Mouse (Mus musculus): ENCODE data around the gene Mpzl3. TPM values are rescaled to one million over a fixed set of nuclear protein-coding genes. Genes with fewer than 3 reads are reported as not detected.

The Mpzl3 gene
- polyA plus RNA-seq, 1 experiment from 2014 or later: 2.2 TPM

- no peak for ATAC-seq (replicated peaks; ENCODE audit: low FRiP score)
- no peak overlapping the region for H3K9ac ChIP-seq (ENCODE audit: low read length)
- H3K4me2 ChIP-seq (ENCODE audit: low read depth, low read length, severe bottlenecking): no peak overlapping the region
- no peaks in the 10 kb centered on the region for H3K9me3 ChIP-seq (ENCODE audit: control insufficient read depth, low read length)
- no peak for DNase-seq (ENCODE audit: low spot score)
- H3K27ac ChIP-seq (ENCODE audit: low read depth, low read length): no peak overlapping the region
- H3K27me3 ChIP-seq (ENCODE audit: control insufficient read depth, insufficient read depth, low read length): no peaks in the 10 kb centered on the region
- H3K4me3 ChIP-seq (ENCODE audit: low read depth, low read length): no peak overlapping the region
- 84% methylated on average over 2 of the region's 2 CpGs for WGBS
- no peaks in the 10 kb centered on the region for H3K36me3 ChIP-seq (ENCODE audit: control insufficient read depth, insufficient read depth, low read length)
- no peaks in the 10 kb centered on the region for H3K4me1 ChIP-seq (replicated peaks; ENCODE audit: control insufficient read depth, insufficient read depth, low read length)
Observed at GRCm38 (mm10) chr9:45050301-45050700, 4.7 kb upstream of the Mpzl3 start.

- peaks cover 2% of the 10 kb centered on the region; the same call in 1 of the 2 replicates for H3K27me3 ChIP-seq (ENCODE audit: control insufficient read depth, insufficient read depth, low read length)
- H3K9ac ChIP-seq (ENCODE audit: low read length): no peak overlapping the region
- H3K27ac ChIP-seq (ENCODE audit: low read depth, low read length): no peak overlapping the region
- no peaks in the 10 kb centered on the region for H3K36me3 ChIP-seq (ENCODE audit: control insufficient read depth, insufficient read depth, low read length)
- ATAC-seq (replicated peaks; ENCODE audit: low FRiP score) (no peak), DNase-seq (ENCODE audit: low spot score) (no peak)
- H3K4me2 ChIP-seq (ENCODE audit: low read depth, low read length, severe bottlenecking): no peak overlapping the region
- no peaks in the 10 kb centered on the region for H3K9me3 ChIP-seq (ENCODE audit: control insufficient read depth, low read length)
- no peak overlapping the region for H3K4me3 ChIP-seq (ENCODE audit: low read depth, low read length)
- no peaks in the 10 kb centered on the region for H3K4me1 ChIP-seq (replicated peaks; ENCODE audit: control insufficient read depth, insufficient read depth, low read length)
- WGBS: 53% methylated on average over 5 of the region's 5 CpGs
Observed at GRCm38 (mm10) chr9:45058304-45058940, 3.4 kb downstream of the Mpzl3 start.

- DNase-seq (ENCODE audit: low spot score): no peak
- Histone ChIP-seq H3K4me3 (ENCODE audit: low read depth, low read length) (no peak overlapping the region), H3K36me3 (ENCODE audit: control insufficient read depth, insufficient read depth, low read length) (no peaks in the 10 kb centered on the region), H3K27ac (ENCODE audit: low read depth, low read length) (no peak overlapping the region), H3K9ac (ENCODE audit: low read length) (no peak overlapping the region), H3K9me3 (ENCODE audit: control insufficient read depth, low read length) (no peaks in the 10 kb centered on the region), H3K4me2 (ENCODE audit: low read depth, low read length, severe bottlenecking) (no peak overlapping the region), H3K27me3 (ENCODE audit: control insufficient read depth, insufficient read depth, low read length) (peaks cover 2% of the 10 kb centered on the region; the same call in 1 of the 2 replicates), H3K4me1 (replicated peaks; ENCODE audit: control insufficient read depth, insufficient read depth, low read length) (no peaks in the 10 kb centered on the region)
- WGBS: 52% methylated on average over 7 of the region's 7 CpGs
- no peak for ATAC-seq (replicated peaks; ENCODE audit: low FRiP score)
Observed at GRCm38 (mm10) chr9:45060151-45060550, 5.2 kb downstream of the Mpzl3 start.

- ATAC-seq (replicated peaks; ENCODE audit: low FRiP score): no peak
- no peak overlapping the region for H3K4me3 ChIP-seq (ENCODE audit: low read depth, low read length)
- no peak overlapping the region for H3K9ac ChIP-seq (ENCODE audit: low read length)
- no peaks in the 10 kb centered on the region for H3K9me3 ChIP-seq (ENCODE audit: control insufficient read depth, low read length)
- H3K4me2 ChIP-seq (ENCODE audit: low read depth, low read length, severe bottlenecking): no peak overlapping the region
- 77% methylated on average over 3 of the region's 3 CpGs for WGBS
- H3K36me3 ChIP-seq (ENCODE audit: control insufficient read depth, insufficient read depth, low read length): no peaks in the 10 kb centered on the region
- no peaks in the 10 kb centered on the region for H3K4me1 ChIP-seq (replicated peaks; ENCODE audit: control insufficient read depth, insufficient read depth, low read length)
- H3K27me3 ChIP-seq (ENCODE audit: control insufficient read depth, insufficient read depth, low read length): no peaks in the 10 kb centered on the region; the same call in 1 of the 2 replicates
- no peak overlapping the region for H3K27ac ChIP-seq (ENCODE audit: low read depth, low read length)
- DNase-seq (ENCODE audit: low spot score): no peak
Observed at GRCm38 (mm10) chr9:45062677-45063076, 7.7 kb downstream of the Mpzl3 start.

GRCm38 (mm10) chr9:45064421-45064820, 9.4 kb downstream of the Mpzl3 start:
- H3K27ac ChIP-seq (ENCODE audit: low read depth, low read length): no peak overlapping the region
- 93% methylated on average over 6 of the region's 6 CpGs for WGBS
- H3K4me2 ChIP-seq (ENCODE audit: low read depth, low read length, severe bottlenecking): no peak overlapping the region
- H3K27me3 ChIP-seq (ENCODE audit: control insufficient read depth, insufficient read depth, low read length): no peaks in the 10 kb centered on the region
- ATAC-seq (replicated peaks; ENCODE audit: low FRiP score) (no peak), DNase-seq (ENCODE audit: low spot score) (no peak)
- H3K4me3 ChIP-seq (ENCODE audit: low read depth, low read length): no peak overlapping the region
- H3K4me1 ChIP-seq (replicated peaks; ENCODE audit: control insufficient read depth, insufficient read depth, low read length): no peaks in the 10 kb centered on the region
- H3K36me3 ChIP-seq (ENCODE audit: control insufficient read depth, insufficient read depth, low read length): no peaks in the 10 kb centered on the region
- no peak overlapping the region for H3K9ac ChIP-seq (ENCODE audit: low read length)
- H3K9me3 ChIP-seq (ENCODE audit: control insufficient read depth, low read length): no peaks in the 10 kb centered on the region

- ATAC-seq (replicated peaks; ENCODE audit: low FRiP score): no peak
- Histone ChIP-seq H3K4me3 (ENCODE audit: low read depth, low read length) (no peak overlapping the region), H3K4me1 (replicated peaks; ENCODE audit: control insufficient read depth, insufficient read depth, low read length) (no peaks in the 10 kb centered on the region), H3K9ac (ENCODE audit: low read length) (no peak overlapping the region), H3K27ac (ENCODE audit: low read depth, low read length) (no peak overlapping the region), H3K27me3 (ENCODE audit: control insufficient read depth, insufficient read depth, low read length) (no peaks in the 10 kb centered on the region), H3K9me3 (ENCODE audit: control insufficient read depth, low read length) (no peaks in the 10 kb centered on the region), H3K4me2 (ENCODE audit: low read depth, low read length, severe bottlenecking) (no peak overlapping the region), H3K36me3 (ENCODE audit: control insufficient read depth, insufficient read depth, low read length) (no peaks in the 10 kb centered on the region)
- DNase-seq (ENCODE audit: low spot score): no peak
- 87% methylated on average over 4 of the region's 4 CpGs for WGBS
Observed at GRCm38 (mm10) chr9:45066735-45067134, 11.7 kb downstream of the Mpzl3 start.

GRCm38 (mm10) chr9:45071800-45072199, 16.8 kb downstream of the Mpzl3 start:
- H3K4me3 ChIP-seq (ENCODE audit: low read depth, low read length): no peak overlapping the region
- no peaks in the 10 kb centered on the region for H3K36me3 ChIP-seq (ENCODE audit: control insufficient read depth, insufficient read depth, low read length)
- H3K4me1 ChIP-seq (replicated peaks; ENCODE audit: control insufficient read depth, insufficient read depth, low read length): no peaks in the 10 kb centered on the region
- H3K27me3 ChIP-seq (ENCODE audit: control insufficient read depth, insufficient read depth, low read length): no peaks in the 10 kb centered on the region
- DNase-seq (ENCODE audit: low spot score): no peak
- no peaks in the 10 kb centered on the region for H3K9me3 ChIP-seq (ENCODE audit: control insufficient read depth, low read length)
- no peak overlapping the region for H3K9ac ChIP-seq (ENCODE audit: low read length)
- no peak overlapping the region for H3K27ac ChIP-seq (ENCODE audit: low read depth, low read length)
- 60% methylated on average over 3 of the region's 3 CpGs for WGBS
- ATAC-seq (replicated peaks; ENCODE audit: low FRiP score): no peak
- H3K4me2 ChIP-seq (ENCODE audit: low read depth, low read length, severe bottlenecking): no peak overlapping the region

DNA sequence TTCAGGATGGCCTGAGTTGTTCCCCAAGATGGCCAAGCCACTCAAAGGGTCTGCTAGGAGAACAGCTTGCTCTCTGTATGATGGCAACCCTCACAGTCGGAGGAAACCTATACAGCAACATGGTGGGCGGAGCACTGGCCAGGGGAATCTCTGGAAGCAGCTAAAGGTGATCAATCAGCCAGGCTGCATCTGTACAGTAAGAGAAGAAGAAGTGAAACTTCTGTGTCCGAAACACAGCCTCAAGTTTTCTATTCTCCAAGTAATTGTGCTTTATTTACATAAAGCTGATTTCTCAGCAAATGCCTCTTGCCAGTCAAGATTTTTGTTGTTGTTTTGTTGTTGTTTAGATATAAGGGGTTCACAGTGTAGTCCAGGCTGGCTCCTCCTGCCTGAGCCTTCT, 22.9 kb downstream of the Mpzl3 start:
- Histone ChIP-seq H3K27ac (ENCODE audit: low read depth, low read length) (no peak overlapping the region), H3K4me3 (ENCODE audit: low read depth, low read length) (no peak overlapping the region), H3K9ac (ENCODE audit: low read length) (no peak overlapping the region), H3K4me2 (ENCODE audit: low read depth, low read length, severe bottlenecking) (no peak overlapping the region), H3K4me1 (replicated peaks; ENCODE audit: control insufficient read depth, insufficient read depth, low read length) (no peaks in the 10 kb centered on the region), H3K27me3 (ENCODE audit: control insufficient read depth, insufficient read depth, low read length) (no peaks in the 10 kb centered on the region), H3K36me3 (ENCODE audit: control insufficient read depth, insufficient read depth, low read length) (no peaks in the 10 kb centered on the region), H3K9me3 (ENCODE audit: control insufficient read depth, low read length) (no peaks in the 10 kb centered on the region)
- ATAC-seq (replicated peaks; ENCODE audit: low FRiP score): no peak
- no peak for DNase-seq (ENCODE audit: low spot score)
- 70% methylated on average over 3 of the region's 3 CpGs for WGBS

DNA sequence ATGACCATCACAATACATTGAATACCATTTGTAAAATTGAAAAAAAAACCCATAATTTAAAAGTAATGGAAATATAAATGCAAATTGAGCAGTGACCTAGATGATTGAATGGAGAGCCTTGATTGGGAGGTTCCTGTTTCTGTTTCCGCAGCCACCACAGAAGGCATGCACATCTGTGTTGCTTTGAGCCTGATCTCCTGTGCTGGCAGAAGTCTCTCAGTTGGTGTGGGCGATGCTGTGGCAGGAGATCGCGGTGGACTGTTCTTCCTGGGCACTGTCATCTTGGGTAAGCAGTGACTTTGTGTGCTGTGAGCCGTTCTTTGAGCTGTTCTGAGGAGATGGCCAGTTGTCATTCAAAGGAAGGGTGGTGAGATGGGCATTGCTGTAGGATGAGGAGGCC, 24.0 kb downstream of the Mpzl3 start, which contains the start of gene Jaml:
Jaml (plus strand) TSS at position 173 of the 400 bp plus-strand sequence.
- H3K27ac ChIP-seq (ENCODE audit: low read depth, low read length): no peak within 1 kb of the TSS
- 94% methylated on average over 5 of the region's 5 CpGs for WGBS
- no peak within 1 kb of the TSS for H3K4me2 ChIP-seq (ENCODE audit: low read depth, low read length, severe bottlenecking)
- H3K9ac ChIP-seq (ENCODE audit: low read length): no peak within 1 kb of the TSS
- DNase-seq (ENCODE audit: low spot score): no peak
- H3K36me3 ChIP-seq (ENCODE audit: control insufficient read depth, insufficient read depth, low read length): no peaks in the 10 kb centered on the region
- ATAC-seq (replicated peaks; ENCODE audit: low FRiP score): no peak
- no peaks in the 10 kb centered on the region for H3K4me1 ChIP-seq (replicated peaks; ENCODE audit: control insufficient read depth, insufficient read depth, low read length)
- no peaks in the 10 kb centered on the region for H3K27me3 ChIP-seq (ENCODE audit: control insufficient read depth, insufficient read depth, low read length)
- no peak within 1 kb of the TSS for H3K4me3 ChIP-seq (ENCODE audit: low read depth, low read length)
- no peaks in the 10 kb centered on the region for H3K9me3 ChIP-seq (ENCODE audit: control insufficient read depth, low read length)

Measured in forebrain, embryonic 11.5 days (tissue).